Comparison of ENCODE assay signal across 18 mouse cellular contexts in the genomic region with DNA sequence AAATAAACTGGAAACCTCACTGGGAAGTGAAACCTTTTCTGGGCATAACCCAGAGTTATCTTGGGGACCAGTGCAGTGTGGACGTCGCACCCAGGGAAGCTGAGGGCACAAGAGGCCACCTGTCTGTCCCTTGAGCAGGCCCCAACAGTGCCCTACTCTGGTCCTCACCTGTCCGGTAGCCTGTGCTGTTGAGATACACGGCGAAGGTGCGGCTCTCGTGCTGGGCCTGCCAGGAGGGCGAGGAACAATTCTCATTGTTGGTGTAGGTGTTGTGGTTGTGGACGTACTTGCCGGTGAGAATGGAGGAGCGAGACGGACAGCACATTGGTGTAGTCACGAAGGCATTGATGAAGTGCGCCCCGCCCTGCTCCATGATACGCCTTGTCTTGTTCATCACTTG. TPM values are rescaled to one million over a fixed set of nuclear protein-coding genes. Genes with fewer than 3 reads are reported as not detected.
DNase-seq lines count a peak whose midpoint lies in the region; ATAC-seq and TF ChIP-seq lines count a peak whose summit lies in the region.
"Had no signal": no experiment of that assay in that cellular context is flagged by ENCODE, and none has a peak within 500 bp of the region (broad histone marks: within the 10 kb centered on the region; RNA-seq: fewer than 3 reads in every experiment).

No protein-coding gene starts in this region.

- no peak overlapping the region for H3K4me3 ChIP-seq in heart, embryonic 12.5 days
- no peak overlapping the region for H3K4me3 ChIP-seq in kidney, embryonic 15.5 days (replicated peaks)
- H3K4me3 ChIP-seq in CH12.LX (replicated peaks in 1 of 3; ENCODE audit: low read depth in 2 of 3, low read length in 2 of 3, poor library complexity in 1 of 3): no peak overlapping the region
- H3K4me3 ChIP-seq: forebrain, embryonic 10.5 days; forebrain, embryonic 13.5 days; heart, embryonic 13.5 days; hindbrain, embryonic 12.5 days; hindbrain, embryonic 15.5 days had no signal

- in situ Hi-C loops in CH12.LX (cut with MboI; ENCODE audit: low pct_ligation_motif_present, low pct_unique_long_range_greater_than_20kb, low sequenced_read_pairs): no loop called here

- DNase-seq in heart, adult 11 months: peak; percentile 92
- no peak for DNase-seq in kidney, adult 18-20 months
- DNase-seq in CH12.LX (ENCODE audit: extremely low read depth): no peak
- no peak for DNase-seq in adrenal gland, postnatal 4 days (ENCODE audit: low spot score in 2 of 2)
- DNase-seq: B cell, adult 2 months; cerebellum, adult 18-20 months; cerebellum, adult 9-10 months; cerebellum, postnatal 14 days had no signal

- TF ChIP-seq EP300 in CH12.LX (IDR thresholded peaks at IDR 0.05; ENCODE audit: low read length): no peak

- dilution Hi-C loops in CH12.LX (cut with MboI; ENCODE audit: extremely low pct_ligation_motif_present, extremely low pct_unique_long_range_greater_than_20kb, low sequenced_read_pairs): no loop called here

- no peak overlapping the region for H3K27ac ChIP-seq in heart, embryonic 12.5 days (ENCODE audit: poor library complexity, severe bottlenecking)
- peak overlapping the region; percentile 78 for H3K27ac ChIP-seq in kidney, embryonic 15.5 days
- no peak overlapping the region for H3K27ac ChIP-seq in CH12.LX (ENCODE audit: insufficient read depth, low read depth)
- H3K27ac ChIP-seq: forebrain, embryonic 10.5 days; forebrain, embryonic 13.5 days; heart, embryonic 13.5 days; hindbrain, embryonic 12.5 days; hindbrain, embryonic 15.5 days had no signal

- H3K79me2 ChIP-seq in CH12.LX (replicated peaks; ENCODE audit: control insufficient read depth, extremely low read depth, insufficient read depth, poor library complexity, severe bottlenecking): no peaks in the 10 kb centered on the region

- TF ChIP-seq CTCF in CH12.LX (conservative IDR thresholded peaks at IDR 0.05 in 1 of 2, IDR thresholded peaks at IDR 0.05 in 1 of 2; ENCODE audit: low read depth in 2 of 2, low read length in 2 of 2): no peak

- no peak overlapping the region for H3K9ac ChIP-seq in heart, embryonic 12.5 days
- H3K9ac ChIP-seq in kidney, embryonic 15.5 days: no peak overlapping the region
- H3K9ac ChIP-seq in CH12.LX (ENCODE audit: insufficient read depth, low read depth): no peak overlapping the region
- H3K9ac ChIP-seq: forebrain, embryonic 13.5 days; heart, embryonic 13.5 days; hindbrain, embryonic 12.5 days; hindbrain, embryonic 15.5 days had no signal

- 94% methylated on average over 16 of the region's 16 CpGs for WGBS in heart, embryonic 12.5 days
- 90% methylated on average over 16 of the region's 16 CpGs for WGBS in kidney, embryonic 15.5 days

- no peaks in the 10 kb centered on the region for H3K9me3 ChIP-seq in heart, embryonic 12.5 days (replicated peaks)
- H3K9me3 ChIP-seq in kidney, embryonic 15.5 days (replicated peaks): no peaks in the 10 kb centered on the region
- H3K9me3 ChIP-seq in CH12.LX (replicated peaks; ENCODE audit: low read length): no peaks in the 10 kb centered on the region
- H3K9me3 ChIP-seq: forebrain, embryonic 10.5 days; forebrain, embryonic 13.5 days; heart, embryonic 13.5 days; hindbrain, embryonic 12.5 days; hindbrain, embryonic 15.5 days had no signal

- TF ChIP-seq POLR2A in CH12.LX (IDR thresholded peaks at IDR 0.05; ENCODE audit: low read depth, low read length): no peak

- peaks cover 33% of the 10 kb centered on the region for H3K4me1 ChIP-seq in heart, embryonic 12.5 days (replicated peaks)
- H3K4me1 ChIP-seq in kidney, embryonic 15.5 days: peaks cover 30% of the 10 kb centered on the region
- H3K4me1 ChIP-seq in CH12.LX (ENCODE audit: control insufficient read depth in 1 of 2, insufficient read depth in 2 of 2): peaks cover 7 to 14% of the 10 kb centered on the region in 2 experiments
- H3K4me1 ChIP-seq: hindbrain, embryonic 15.5 days had no signal

- peaks cover 53% of the 10 kb centered on the region for H3K36me3 ChIP-seq in heart, embryonic 12.5 days
- H3K36me3 ChIP-seq in kidney, embryonic 15.5 days: peaks cover 16% of the 10 kb centered on the region
- no peaks in the 10 kb centered on the region for H3K36me3 ChIP-seq in CH12.LX (replicated peaks in 1 of 2; ENCODE audit: control insufficient read depth in 1 of 2, insufficient read depth in 1 of 2, low read length in 1 of 2)

- TF ChIP-seq RAD21 in CH12.LX (IDR thresholded peaks at IDR 0.05; ENCODE audit: low read depth, low read length): no peak

- ATAC-seq in heart, embryonic 12.5 days (ENCODE audit: insufficient number of reproducible peaks, low FRiP score): no peak
- no peak for ATAC-seq in kidney, embryonic 15.5 days (replicated peaks; ENCODE audit: low FRiP score)
- ATAC-seq in granulocyte monocyte progenitor cell, adult 5-6 weeks (replicated peaks; ENCODE audit: poor library complexity, severe bottlenecking): peak; percentile 53
- ATAC-seq: forebrain, embryonic 13.5 days; forebrain, embryonic 16.5 days had no signal

- no peaks in the 10 kb centered on the region for H3K27me3 ChIP-seq in heart, embryonic 12.5 days (replicated peaks)
- no peaks in the 10 kb centered on the region for H3K27me3 ChIP-seq in kidney, embryonic 15.5 days
- H3K27me3 ChIP-seq in CH12.LX (replicated peaks): peaks cover 18% of the 10 kb centered on the region
- H3K27me3 ChIP-seq: forebrain, embryonic 13.5 days; heart, embryonic 13.5 days; hindbrain, embryonic 15.5 days had no signal

- no peak overlapping the region for H3K4me2 ChIP-seq in heart, embryonic 12.5 days
- H3K4me2 ChIP-seq in kidney, embryonic 15.5 days: no peak overlapping the region
- no peak overlapping the region for H3K4me2 ChIP-seq in CH12.LX (ENCODE audit: insufficient read depth, low read depth, poor library complexity, severe bottlenecking)
- H3K4me2 ChIP-seq: forebrain, embryonic 13.5 days; heart, embryonic 13.5 days; hindbrain, embryonic 12.5 days; hindbrain, embryonic 15.5 days had no signal

TF ChIP-seq in CH12.LX, 34 proteins besides CTCF, POLR2A, EP300 and RAD21:
- TF ChIP-seq RCOR1 (conservative IDR thresholded peaks at IDR 0.05; ENCODE audit: low read depth, low read length) (no peak), BHLHE40 (IDR thresholded peaks at IDR 0.05; ENCODE audit: low read depth, low read length) (0 out of 2 replicates have a peak, but pooled peaks have one; percentile 3)

RNA-seq across cellular contexts. Expression of gene Sulf2, which starts 38.8 kb away (rescaled TPM):
- polyA plus RNA-seq in heart, embryonic 12.5 days (2016; fragmentation: Nextera tagmentation; extraction: Ambion mirVana): 136 and 137 TPM in 2 replicates
- 61.0 and 65.3 TPM in 2 replicates for polyA plus RNA-seq in kidney, embryonic 15.5 days (2015; fragmentation: Nextera tagmentation; extraction: Ambion mirVana)
- total RNA-seq in CH12.LX (2012; rRNA removed) (not detected in 2 replicates), CH12.LX (2014; rRNA removed) (not detected in 2 replicates)
- polyA plus RNA-seq in CH12.LX (2012; ENCODE audit: insufficient read length, low read depth): not detected in 2 replicates
- 0.26 and 1.1 TPM in 2 replicates for total RNA-seq in granulocyte monocyte progenitor cell, adult 5-6 weeks (2014; fragmentation: Nextera tagmentation)
- total RNA-seq in granulocyte monocyte progenitor cell, adult 5-6 weeks (2017): 0.78 and 1.9 TPM in 2 replicates
- total RNA-seq in adrenal gland, postnatal 4 days (2021): 10 to 100 TPM; 89.6 to 94.7 TPM
- total RNA-seq: MEL had no signal

Comparison
In these comparisons a context has a peak if more than half of its experiments do, and no peak if none do; other contexts are left out.
1. RNA of gene Sulf2, which starts 38.8 kb away (total RNA-seq): 89.6 to 94.7 TPM in adrenal gland, postnatal 4 days; 0.26 to 1.9 TPM in granulocyte monocyte progenitor cell, adult 5-6 weeks and not detected in CH12.LX; every median in the first group is over 10 times any median in the second.